Mouse (Mus musculus) fibroblast of lung, adult 2 months (primary cell): ENCODE data around the gene Usp46.

Experiments
- DNase-seq: peaks from one replicate; pipeline ENCODE4 v3.0.0-alpha.2; 2011; ENCODE audit warnings: low read depth

The Usp46 gene

DNA sequence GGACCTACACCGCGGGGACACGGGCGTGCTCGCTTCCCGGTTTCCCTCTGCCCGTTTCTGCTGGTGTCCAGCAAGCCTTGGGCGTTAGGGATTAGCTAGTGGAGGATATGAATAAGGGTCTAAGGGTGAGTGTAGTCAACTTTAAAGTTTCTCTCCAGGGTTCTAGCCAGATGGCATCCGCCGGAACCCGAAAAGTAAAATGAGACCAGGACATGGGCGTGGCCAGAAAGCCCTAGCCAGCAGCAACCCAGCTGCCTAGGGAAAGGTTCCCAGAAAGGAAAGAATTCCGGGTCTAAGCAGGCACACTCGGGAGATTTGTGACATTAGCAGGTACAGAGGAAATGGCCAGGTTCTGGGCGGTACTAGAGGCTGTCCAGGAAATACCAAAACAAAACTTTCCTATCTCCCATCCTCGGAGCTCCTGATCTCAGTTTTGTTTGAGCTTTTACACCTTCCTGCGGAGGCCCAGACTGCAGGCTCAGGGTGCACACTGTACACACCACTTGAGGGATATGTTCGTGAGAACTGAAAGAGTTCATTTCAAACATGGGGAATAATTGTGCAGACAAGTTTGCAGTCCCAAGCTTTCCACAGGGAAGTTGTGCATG, 587 bp upstream of the Usp46 start:
- peak; percentile 37 for DNase-seq

DNA sequence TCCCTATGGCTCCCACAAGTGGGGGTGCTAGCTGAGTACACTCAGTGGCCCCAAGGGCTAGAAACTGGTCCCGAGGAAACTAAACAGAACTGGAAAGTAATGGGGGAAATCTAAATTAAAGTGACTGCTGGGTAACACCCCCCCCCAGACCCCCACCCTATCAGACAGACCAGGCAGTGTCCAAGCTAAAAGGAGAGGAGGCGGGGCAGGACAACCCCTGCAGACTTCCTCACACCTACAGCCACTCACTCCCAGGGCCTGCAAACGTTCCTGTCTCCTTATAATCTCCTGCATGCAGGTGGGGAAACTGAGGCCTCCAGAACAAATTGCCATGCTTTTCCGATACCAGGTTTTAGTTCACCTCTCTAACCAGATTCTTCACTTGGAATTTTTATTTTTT, 885 bp downstream of the Usp46 start:
- no peak for DNase-seq

DNA sequence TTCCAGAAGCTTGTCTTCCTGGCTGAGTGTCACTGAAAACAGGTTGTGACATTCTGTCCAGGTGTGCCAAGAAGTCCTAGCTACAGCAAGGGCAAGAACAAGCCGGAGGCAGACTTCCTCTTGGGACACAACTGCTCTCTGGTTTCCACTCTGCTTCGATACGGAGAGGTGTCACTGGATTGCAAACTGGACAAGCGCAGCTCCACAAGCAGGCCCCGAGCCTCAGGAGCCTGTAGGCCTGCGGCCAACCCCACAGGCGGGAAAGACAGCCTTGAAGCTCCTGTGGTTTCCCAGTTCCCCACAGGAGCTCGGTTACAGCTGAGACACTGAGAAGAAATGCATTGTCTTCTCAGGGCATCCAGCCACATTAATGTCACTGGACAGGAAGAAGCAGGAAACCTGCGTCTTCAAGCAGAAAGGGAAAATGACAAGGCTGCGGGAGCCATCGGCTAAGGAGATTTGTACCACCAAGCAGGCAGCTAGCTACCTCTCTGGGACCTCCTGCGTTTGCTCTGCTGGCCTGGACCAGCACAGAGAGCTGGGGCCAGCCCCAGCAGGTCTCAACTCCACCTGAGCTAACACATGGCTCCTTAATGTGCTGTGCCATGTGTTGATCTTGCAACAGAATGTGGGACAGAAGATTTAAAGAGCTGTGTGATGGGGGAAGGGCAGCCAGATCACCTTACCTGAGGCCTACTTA, 1.7 kb downstream of the Usp46 start:
- no peak for DNase-seq

DNA sequence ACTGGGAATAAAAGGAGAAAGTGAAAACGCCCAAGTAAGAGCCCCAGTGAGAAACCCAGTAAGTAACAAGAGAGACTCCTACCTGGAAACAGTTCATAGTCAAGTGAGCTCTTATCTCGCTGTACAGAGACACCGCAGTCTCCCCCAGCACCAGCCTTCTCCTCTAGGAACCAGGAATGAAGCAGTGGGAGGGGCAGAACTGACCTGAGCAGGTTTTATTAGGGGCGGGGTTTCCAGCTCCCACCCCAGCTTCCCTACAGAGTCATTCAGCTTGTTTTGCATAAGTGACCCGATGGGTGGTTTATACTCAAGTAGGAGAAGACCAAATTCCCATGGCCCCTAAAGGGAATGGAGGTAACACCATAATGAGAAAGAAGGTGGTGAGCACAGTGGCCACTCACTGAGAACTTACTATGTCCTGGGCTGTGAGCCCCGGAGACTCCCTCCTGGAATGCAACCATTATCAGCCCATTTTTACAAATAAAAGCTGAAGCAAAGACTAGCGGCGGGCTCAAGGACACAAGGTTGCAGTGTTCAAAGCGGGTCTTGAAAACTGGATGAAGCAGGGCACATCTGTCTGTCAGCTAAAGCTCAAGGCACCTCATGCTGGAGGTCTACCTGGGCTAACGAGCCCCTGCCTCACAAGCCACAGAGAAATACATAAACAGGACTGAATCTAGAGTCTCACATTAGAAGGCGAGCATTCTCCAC, 2.5 kb downstream of the Usp46 start:
- no peak for DNase-seq

DNA sequence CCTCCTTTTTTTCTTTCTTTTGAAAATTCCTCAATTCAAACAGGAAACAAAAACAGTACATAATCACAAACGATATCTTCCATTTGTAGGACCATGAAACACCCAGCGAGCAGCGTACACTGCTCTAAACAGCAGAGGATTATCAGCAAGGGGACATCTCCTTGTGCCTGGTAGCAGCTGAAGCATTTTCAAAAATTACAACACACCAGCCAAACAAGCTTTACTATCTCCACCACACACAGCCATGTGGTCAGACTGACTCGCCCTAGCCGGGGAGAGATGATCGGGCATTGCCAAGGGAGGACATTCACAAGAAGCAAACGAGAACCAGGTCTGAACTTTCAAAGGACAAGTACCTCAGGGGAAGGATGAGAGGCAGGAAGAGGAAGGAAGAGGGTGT, 3.4 kb downstream of the Usp46 start:
- no peak for DNase-seq

DNA sequence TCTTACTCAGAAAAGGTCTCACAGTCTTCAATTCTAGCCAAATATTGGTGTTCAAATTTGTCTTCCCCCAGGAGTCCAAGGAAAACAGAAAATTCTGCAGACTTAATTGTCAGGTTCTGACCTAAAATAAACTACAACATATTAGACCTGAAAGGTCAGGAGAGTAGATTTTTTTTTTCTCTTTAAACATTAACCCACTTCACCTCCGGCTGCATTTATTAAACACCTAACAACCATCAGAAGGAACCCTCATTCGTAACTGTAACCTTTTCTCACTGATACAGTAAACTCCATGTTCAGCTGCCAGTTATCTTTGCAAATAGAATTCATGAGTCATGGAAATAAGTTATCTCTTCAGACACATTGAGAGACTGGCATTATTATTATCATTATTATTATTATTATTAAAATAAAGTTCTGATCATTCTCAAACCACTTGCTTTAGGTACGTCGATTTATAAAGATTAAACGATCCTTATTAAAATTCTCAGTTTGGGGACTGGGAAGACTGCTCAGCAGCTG, 4.9 kb downstream of the Usp46 start:
- DNase-seq, result no peak

DNA sequence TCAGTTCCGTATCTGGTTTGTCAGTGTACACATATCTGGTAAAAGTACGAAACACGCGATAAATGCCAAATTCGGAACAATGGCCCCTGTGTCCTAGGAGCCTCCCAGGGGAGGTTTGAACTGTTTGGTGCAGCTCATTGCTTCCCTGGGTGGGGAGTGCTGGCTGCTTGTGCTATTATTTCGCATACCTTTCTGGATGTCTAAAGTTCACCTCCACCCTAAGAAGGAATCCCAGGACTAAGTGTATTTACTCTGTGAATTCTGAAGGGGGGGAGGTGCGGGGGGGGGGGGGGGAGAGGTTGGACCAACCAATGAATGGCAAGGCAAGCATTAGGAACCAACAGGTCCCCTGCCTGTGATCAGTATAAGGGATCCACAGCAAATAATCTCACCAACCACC, 6.0 kb downstream of the Usp46 start:
- DNase-seq, result no peak

DNA sequence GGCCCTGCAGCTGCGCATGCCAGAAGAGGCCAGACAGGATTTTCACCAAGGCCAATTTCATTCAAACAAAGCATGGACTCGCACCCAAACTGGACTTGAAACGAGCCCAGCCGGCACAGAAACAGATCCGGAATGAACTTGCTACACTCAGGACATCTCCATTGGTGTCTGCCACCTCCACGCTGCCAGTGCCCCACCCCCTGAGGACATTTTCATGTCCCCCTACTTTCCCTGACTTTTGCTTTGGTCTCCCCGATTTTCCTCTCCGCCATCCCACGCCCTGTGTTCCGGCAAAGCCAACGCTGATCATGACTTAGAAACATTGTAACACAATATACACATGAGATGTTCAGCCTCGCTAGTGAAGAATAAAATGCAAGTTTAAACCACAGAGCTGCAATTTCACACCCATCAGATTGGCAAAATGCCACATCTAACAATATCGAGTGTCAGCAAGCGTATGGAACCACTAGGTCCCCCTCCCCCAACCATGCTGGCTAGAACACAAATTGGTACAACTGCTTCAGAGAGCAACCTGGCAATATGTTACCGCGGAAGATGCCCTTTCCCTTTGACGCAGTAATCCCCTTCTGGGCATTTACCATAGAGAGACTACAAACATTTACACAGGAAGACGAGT, 6.7 kb downstream of the Usp46 start:
- no peak for DNase-seq

DNA sequence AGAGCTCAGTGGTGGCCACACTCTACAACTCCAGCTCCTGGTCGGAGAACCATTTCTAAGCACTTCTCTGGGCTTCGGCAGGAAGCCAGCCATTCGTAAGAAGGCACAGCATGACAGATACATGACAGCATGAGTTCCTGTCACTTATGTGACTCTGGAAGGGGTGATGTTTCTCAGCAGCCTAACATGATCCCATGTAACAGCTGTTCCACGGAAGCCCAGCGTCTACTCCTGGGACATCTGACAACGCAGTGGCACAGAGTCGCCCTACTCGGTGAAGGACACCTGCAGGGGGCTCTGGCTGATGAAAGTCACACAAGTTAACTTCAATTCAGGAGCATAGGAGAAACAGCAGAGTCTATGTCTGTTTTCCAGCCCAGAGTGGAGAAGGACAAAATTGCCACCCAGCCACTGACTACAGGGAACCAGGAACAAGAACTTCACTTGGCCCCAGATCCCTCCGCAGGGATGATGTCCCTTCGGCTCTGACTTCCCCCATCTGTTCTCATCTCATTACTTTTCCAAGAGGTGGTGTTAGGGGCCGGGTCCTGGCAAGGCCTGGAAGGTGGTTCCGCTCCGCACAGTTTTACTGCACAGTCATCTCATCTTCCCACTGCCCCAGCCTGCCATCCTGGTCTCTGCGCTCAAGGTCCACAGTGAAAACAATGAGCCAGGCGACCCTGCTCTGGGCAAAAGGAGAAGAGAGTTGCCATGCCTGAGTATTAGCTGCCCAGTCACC, 15.9 kb downstream of the Usp46 start:
- DNase-seq, result no peak

DNA sequence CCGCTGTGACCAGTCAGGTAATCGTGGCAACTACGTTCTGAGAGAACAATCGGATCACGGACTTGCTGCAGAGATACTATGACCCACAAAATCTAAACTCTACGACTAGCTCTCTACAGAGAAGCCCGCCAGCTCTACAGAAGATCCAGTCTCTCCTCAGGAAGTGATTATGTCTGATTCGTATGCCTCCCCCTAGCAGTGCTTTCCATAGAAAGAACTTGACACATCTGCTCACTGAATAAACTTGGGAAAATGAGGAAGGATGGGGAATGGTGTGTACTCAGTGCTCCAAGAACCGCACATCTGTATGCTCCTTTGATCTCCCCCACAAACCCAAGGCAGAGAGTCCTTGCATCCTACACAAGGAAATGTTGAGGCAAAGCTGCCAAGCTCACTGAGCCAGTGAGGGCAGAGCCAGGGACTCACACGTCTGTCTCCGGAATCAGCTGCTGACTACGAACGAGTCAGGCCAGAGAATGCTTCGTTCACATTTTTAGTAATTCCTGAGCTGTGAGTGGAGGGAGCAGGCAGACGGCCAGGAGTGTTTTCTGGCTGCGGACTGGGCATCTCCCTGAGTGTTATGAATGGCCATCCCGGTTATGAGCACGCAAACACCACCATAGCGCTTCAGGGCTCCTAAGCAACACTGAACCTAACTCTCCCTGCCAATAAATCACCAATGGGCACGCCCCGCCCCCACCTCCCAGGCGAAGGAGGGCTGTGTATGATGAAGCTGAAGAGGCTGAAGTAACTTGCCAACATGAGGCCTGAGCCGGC, 16.6 kb downstream of the Usp46 start:
- peak; percentile 96 for DNase-seq

DNA sequence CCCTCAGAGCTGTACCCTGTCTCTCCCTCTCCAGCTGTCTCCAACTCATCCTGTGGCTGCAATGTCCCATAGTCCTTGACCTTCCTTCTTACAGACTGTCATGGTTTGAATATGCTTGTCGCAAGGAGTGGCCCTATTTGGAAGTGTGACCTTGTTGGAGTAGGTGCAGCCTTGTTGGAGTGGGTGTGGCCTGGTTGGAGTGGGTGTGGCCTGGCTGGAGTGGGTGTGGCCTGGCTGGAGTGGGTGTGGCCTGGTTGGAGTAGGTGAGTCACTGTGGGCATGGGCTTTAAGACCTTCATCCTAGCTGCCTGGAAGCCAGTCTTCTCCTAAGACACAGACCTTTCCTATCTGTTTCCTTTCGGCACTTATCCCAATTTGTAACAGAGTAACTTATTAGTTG, 17.3 kb downstream of the Usp46 start:
- no peak for DNase-seq

DNA sequence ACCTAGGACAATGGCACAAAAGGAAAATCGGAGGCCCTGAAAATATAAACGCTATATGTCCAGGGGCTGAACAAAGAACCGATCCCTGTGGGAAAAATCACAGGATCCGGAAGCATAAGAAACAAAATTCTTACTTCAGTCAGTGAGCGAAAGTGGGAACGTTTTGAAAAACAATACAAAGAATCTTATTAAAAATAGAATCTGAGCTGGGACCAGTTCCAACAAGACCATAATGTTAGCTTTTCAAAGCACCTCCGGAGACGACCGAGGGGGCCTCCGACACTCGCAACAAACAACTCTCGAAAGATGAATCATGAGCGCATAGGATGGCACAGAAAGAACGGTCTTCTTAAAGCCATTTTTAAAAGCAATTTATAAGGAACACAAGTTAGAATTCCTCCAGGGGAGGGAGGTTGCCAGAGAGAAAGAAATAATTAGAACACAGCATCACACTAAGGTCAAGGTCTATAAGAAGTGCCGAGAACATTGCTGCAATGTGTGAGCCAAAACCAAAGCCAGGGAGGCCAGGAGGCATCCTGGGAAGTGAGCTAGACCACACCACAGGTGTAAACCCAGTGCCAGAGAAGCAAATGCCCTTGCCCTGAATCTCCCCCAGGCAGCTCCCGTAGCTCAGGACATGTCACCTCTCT, 19.3 kb downstream of the Usp46 start:
- DNase-seq, result no peak

DNA sequence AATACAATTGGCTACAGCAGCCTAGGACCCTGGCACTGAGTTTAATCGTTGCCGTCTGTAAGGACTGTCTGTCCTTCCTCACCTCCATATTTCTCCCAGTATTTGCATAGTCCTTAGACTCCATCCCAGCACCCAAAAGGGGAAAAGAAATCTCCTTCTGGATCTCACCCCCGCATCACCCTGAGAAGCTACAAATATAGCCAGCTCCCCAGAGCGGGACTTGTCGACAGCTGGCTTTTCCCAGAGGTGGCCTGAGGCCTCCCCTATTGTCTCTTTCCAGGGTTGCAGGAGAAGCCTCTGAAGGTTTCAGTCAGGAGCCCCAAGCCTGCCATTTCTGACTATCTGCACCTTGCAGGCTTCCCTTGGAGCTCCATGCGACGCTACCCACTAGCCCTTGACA, 23.6 kb downstream of the Usp46 start:
- DNase-seq, result no peak

DNA sequence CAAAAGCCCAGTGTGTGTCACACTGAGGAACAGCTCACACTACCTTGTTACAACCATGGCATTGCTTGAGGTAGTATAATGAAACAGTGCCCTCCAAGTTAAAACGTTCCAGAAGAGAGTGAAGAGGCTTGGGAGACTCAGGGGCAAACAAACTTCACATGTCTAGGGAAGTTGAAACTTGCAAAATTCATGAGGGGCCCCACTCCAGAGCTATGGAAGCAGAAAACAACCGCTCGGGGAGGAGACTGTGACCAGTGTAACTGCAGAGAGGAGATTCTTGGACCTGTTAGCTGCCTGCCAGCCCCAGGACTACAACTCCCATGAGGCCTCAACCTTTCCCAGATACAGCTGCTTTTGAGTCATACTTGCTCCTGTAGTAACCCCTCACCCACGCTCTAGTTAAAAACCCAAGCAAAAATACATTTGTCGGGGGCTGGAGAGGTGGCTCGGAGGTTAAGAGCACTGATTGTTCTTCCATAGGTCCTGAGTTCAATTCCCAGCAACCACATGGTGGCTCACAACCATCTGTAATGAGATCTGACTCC, 25.4 kb downstream of the Usp46 start:
- DNase-seq, result no peak

DNA sequence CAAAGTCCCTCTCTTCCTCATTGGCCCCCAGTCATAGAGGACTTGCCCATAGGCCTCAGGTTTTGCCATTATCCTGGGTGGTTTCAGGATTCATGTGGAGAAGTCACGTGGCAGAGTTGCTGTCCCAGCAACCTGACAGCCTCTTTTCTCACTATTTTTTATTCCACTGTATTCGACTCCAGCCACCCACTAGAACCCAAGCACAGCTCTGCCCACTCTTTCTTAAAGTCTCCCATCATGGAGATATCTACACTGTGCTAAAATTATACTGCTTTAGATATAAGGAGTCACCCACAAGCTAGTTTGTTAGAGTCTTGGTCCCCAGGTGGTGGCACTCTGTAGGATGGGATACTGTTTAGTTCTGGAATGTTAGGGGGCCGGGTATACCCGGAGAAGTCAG, 27.7 kb downstream of the Usp46 start:
- DNase-seq, result no peak

DNA sequence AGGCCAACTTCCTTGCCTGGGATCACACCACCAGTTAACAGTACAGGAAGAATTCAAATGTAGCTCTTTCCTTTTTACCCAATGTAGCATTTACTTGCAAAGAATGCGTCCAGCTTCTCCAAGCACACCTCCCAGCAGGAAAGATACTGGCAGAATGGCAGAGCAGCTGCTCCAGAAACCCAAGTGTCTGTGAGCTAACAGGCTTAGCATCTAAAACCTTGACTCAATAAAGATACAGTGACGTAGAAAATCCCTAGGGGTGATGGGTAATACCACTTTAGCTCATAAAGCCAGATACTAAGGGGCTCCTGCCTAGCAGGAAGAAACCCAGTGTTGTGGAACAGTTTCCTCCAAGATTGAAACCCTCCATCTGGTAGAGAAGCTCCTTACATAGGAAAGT, 32.8 kb downstream of the Usp46 start:
- no peak for DNase-seq

DNA sequence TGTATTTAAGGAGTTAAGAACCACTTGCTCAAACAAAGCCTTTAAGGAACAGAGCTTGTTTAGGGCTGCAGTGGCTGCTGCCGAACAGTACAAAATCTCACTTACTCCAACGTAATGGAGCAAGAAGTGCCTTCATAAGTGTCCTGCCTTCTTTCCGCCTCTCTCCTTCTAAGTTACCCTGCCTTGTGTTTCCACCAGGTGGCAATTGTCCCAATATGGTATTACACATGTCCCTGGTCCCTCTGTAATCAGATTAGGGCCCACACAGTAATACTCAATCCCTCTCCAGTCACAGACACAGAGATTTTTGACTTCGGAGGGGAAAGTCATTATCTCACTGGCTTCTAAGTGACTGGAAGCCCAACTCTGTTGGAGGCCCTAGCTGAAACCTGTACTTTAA, 34.1 kb downstream of the Usp46 start:
- no peak for DNase-seq

DNA sequence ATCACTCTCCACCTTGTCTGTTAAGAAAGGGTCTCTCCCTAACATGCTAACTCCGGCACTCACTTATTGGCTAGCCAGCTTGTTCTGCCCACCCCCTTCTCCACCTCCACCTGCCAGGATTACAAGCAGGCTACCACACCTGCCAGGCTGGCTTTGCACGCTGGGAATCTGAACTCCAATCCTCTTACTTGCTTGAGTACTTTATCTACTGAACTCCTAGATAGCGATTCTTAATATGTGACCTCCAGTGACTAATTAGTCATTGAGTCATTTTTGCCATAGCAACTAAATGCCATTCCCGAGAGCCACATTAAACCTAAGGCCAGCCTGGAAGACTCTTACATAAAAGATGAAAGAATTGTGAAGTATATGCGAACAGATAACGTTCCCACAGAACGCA, 38.4 kb downstream of the Usp46 start:
- no peak for DNase-seq

DNA sequence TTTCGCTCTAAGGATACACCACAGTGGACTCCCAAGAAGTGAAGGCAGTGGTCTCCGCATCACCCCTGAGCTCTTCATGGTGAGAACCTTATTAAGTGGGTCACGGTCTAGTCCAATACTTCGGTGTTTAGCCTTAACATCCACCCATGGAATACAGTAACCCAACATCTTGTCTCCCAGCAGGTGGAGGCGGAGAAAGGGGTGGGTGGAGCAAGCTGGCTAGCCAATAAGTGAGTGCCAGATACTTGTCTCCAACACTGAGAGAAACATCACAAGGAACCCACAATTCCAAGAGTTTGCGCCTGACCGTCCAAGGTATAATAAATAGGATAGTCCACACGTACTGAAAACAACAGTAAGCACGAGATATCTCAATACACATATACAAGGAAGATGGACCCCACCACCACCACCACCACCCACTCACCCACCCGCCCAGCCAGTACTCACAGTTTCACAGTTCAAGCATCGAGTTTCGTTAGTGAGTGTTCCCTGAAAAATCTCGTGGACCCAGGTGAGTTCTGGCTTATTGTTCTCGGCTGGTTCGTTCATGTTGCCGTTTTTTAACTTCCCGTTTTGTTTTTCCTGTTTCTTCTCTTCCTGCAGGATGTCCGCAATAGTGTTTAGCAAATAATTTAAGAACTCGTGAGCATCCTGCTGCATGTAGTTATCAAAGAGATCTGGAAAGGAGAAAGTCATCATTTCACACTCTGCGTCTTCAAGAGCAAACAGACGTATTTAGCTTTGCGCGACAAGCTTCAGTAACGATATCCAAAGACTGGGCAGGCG, 39.3 kb downstream of the Usp46 start:
- DNase-seq, result no peak

DNA sequence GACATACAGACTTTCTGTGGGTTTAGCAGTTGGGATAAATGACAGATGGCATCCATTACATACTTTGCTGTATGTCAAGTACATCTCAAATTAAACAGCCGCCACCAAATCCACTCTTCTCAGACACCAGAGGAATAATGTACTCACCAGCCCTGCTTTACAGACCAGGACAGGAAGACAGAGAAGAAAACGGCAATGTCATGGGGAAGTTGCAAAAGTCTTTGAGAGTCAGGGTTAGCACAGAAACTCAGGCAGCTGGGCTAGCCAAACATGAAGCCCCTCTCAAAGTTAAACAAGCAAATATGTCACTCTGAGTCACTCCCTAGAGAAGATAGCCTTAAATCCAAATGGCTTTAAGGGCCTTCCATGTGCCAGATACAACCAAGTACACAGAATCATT, 40.0 kb downstream of the Usp46 start:
- no peak for DNase-seq
